Mouse (Mus musculus) adrenal gland, postnatal 10 days (tissue): ENCODE data around the gene Cul7. TPM values are rescaled to one million over a fixed set of nuclear protein-coding genes. Genes with fewer than 3 reads are reported as not detected.
A peak's percentile ranks its signal among the peaks of the same experiment; 100 is the strongest.

ENCODE experiments used
- DNase-seq: peaks from one replicate; pipeline ENCODE4 v3.0.0; 2021; ENCODE audit warnings: mixed read lengths
- total RNA-seq, 2 experiments: library from RNA; stranded (reverse); gene quantifications; 2 replicates each; pipeline ENCODE4 v1.2.3; 2021

Gene Cul7
- total RNA-seq, 2 experiments from 2014 or later, result 48.5 to 61.7 TPM

DNA sequence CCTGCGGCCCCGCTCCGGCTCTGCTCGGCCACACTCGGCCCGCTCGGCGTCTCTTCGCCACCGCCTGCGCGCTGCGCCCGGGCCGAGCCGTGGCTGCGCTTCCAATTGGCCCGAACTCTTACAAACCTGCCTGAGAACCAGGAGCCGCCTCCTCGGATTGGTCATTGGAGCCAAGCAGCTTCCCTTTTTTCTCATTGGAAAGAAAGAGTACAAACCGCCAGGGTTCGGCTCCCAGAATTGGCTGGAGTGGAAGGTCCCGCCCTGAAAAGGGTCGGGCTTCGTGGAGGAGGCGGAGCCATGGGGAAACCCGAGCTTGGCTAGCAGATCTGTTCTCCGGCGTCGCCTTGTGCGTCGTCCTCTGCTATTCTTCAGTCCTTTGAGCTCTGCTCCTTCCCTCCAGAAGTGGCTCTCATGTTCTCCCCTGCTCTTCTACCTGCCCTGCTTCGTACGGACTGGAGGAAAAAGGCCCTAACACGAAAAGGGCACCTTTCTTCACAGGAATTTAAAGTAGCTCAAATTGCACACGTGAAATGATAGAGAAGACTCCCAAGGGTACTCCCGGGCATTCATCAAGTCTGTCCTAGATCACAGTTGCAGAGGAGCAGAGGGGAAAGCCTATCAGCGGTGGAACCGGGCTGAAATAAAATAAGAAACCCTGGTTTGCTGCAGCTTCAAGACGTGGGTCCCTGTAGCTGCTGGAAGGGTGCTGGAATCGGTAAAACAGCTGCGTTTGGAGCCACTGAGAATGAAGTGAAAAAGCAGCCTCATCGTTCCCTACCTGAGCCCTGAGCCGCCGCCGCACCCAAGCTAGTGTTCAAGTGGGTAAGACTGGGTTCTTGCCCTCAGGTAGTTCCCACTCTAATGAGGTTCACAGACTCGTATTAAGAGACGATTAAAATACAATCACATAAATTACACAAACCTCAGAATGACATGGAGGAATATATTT, 55.0 kb downstream of the Cul7 start, which contains the start of gene Ppp2r5d:
Ppp2r5d (minus strand) TSS at position 225 of the 949 bp plus-strand sequence.
- peak; percentile 97 for DNase-seq

- DNase-seq, result peak; percentile 49
Observed at GRCm38 (mm10) chr17:46706375-46707089, 56.4 kb downstream of the Cul7 start.

DNA sequence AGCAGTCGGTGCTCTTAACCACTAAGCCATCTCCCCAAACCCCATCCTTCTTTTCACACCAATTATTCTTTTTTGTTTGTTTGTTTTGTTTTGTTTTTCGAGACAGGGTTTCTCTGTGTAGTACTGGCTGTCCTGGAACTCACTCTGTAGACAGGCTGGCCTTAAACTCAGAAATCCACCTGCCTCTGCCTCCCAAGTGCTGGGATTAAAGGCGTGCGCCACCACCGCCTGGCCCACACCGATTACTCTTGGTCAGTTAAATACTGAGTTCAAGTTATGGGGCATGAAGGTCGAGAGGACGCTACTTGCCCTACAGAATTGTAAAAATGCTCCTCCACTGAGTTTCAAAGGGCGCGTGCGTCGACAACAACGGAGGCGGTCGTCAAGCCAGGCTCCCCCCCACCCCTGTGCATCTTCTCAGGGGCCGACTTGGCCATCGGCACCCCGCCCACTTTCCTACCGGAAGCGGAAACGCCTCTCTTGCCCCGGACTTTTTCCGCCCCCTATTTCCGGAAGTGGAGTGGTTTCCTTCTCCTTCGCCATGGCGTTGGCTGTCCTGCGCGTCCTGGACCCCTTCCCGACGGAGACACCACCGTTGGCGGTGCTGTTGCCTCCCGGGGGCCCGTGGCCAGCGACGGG, 60.9 kb downstream of the Cul7 start, which contains the start of gene Pex6:
Pex6 (plus strand) TSS at position 505 of the 639 bp plus-strand sequence.
- peak; percentile 96 for DNase-seq

- DNase-seq, result peak; percentile 88
Observed at GRCm38 (mm10) chr17:46711612-46712271, 61.6 kb downstream of the Cul7 start.

- no peak for DNase-seq
Observed at GRCm38 (mm10) chr17:46712442-46712841, 62.3 kb downstream of the Cul7 start.

DNA sequence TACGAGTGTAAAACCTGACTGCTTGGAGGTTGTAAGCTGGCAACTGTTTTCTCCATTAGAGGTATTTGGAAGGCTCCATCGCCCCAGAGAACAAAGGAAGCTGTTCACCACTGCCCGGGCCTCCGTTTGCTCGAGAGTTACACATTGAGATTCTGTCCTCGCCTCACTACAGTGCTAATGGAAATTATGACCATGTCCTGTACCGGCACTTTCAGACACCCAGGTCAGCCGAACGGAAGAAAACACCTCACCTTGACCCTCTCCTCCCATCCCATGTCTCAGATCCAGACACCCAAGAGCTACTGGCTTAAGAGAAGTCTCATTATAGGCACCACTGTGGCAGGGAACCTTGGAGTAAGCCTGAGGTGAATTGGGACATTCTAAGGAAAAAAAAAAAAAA, 63.7 kb downstream of the Cul7 start:
- DNase-seq, result no peak

Other genes with a start within 250 kb of the Cul7 start
- under 1 TPM; 0.39 to 1.00 TPM for gene Crip3, start 221.4 kb upstream of the Cul7 start, total RNA-seq
- 10 to 100 TPM in 1 of 2 experiments, 1 to 10 TPM in 1; 5.4 to 14.6 TPM for gene Slc22a7, start 211.9 kb upstream of the Cul7 start, total RNA-seq
- gene Ttbk1, start 162.7 kb upstream of the Cul7 start, total RNA-seq, result 1 to 10 TPM; 1.2 to 2.2 TPM
- gene Dnph1, start 153.6 kb upstream of the Cul7 start, total RNA-seq, result 1 to 10 TPM; 5.7 to 6.1 TPM
- 10 to 100 TPM; 14.3 to 22.9 TPM for gene Cul9, start 103.9 kb upstream of the Cul7 start, total RNA-seq
- 10 to 100 TPM; 33.6 to 37.6 TPM for gene Srf, start 94.2 kb upstream of the Cul7 start, total RNA-seq
- 10 to 100 TPM; 19.6 to 21.4 TPM for gene Ptk7, start 20.8 kb upstream of the Cul7 start, total RNA-seq
- gene Klc4, start 4.3 kb upstream of the Cul7 start, total RNA-seq, result 10 to 100 TPM; 31.9 to 34.9 TPM
- 100 to 1,000 TPM; 142 to 147 TPM for gene Mrpl2, start 4.1 kb upstream of the Cul7 start, total RNA-seq
- 10 to 100 TPM; 24.0 to 27.1 TPM for gene Rrp36, start 24.0 kb downstream of the Cul7 start, total RNA-seq
- 10 to 100 TPM; 88.1 to 90.3 TPM for gene Mea1, start 28.5 kb downstream of the Cul7 start, total RNA-seq
- 100 to 1,000 TPM in 1 of 2 experiments, 10 to 100 TPM in 1; 97.0 to 110 TPM for gene Klhdc3, start 30.6 kb downstream of the Cul7 start, total RNA-seq
- 10 to 100 TPM; 43.7 to 49.7 TPM for gene Ppp2r5d, start 54.8 kb downstream of the Cul7 start, total RNA-seq
- 10 to 100 TPM; 67.8 to 81.8 TPM for gene Pex6, start 61.1 kb downstream of the Cul7 start, total RNA-seq
- 10 to 100 TPM; 18.0 to 54.7 TPM for gene Gnmt, start 78.8 kb downstream of the Cul7 start, total RNA-seq
- gene Cnpy3, start 101.9 kb downstream of the Cul7 start, total RNA-seq, result 10 to 100 TPM; 42.2 to 46.5 TPM
- gene Ptcra, start 113.4 kb downstream of the Cul7 start, total RNA-seq, result not detected
- gene 2310039H08Rik, start 122.3 kb downstream of the Cul7 start, total RNA-seq, result 10 to 100 TPM; 68.3 to 72.5 TPM
- 10 to 100 TPM; 84.3 to 99.2 TPM for gene Rpl7l1, start 132.3 kb downstream of the Cul7 start, total RNA-seq
- 10 to 100 TPM; 15.2 to 19.0 TPM for gene Bicral, start 208.1 kb downstream of the Cul7 start, total RNA-seq
- 10 to 100 TPM; 21.6 to 23.3 TPM for gene Tbcc, start 240.3 kb downstream of the Cul7 start, total RNA-seq